Mouse (Mus musculus): ENCODE measurements around the gene Sorcs3. TPM values are rescaled to one million over a fixed set of nuclear protein-coding genes. Genes with fewer than 3 reads are reported as not detected.
A peak's percentile ranks its signal among the peaks of the same experiment; 100 is the strongest.

Sorcs3 gene
- total RNA-seq, 2 experiments from 2014 or later = not detected

GRCm38 (mm10) chr19:48503896-48504620 lies 298.2 kb downstream of the Sorcs3 start:
- no peak for ATAC-seq (ENCODE audit: poor library complexity, severe bottlenecking)

GRCm38 (mm10) chr19:48523803-48524202 lies 318.0 kb downstream of the Sorcs3 start:
- ATAC-seq (ENCODE audit: poor library complexity, severe bottlenecking) = peak; percentile 59; the same call in 1 of the 2 replicates

GRCm38 (mm10) chr19:48524527-48525214 lies 318.8 kb downstream of the Sorcs3 start:
- peak; percentile 79 for ATAC-seq (ENCODE audit: poor library complexity, severe bottlenecking)

GRCm38 (mm10) chr19:48533582-48533981 lies 327.8 kb downstream of the Sorcs3 start:
- no peak for ATAC-seq (ENCODE audit: poor library complexity, severe bottlenecking)

- ATAC-seq (ENCODE audit: poor library complexity, severe bottlenecking) = no peak
Observed at GRCm38 (mm10) chr19:48544294-48544693, 338.5 kb downstream of the Sorcs3 start.

DNA sequence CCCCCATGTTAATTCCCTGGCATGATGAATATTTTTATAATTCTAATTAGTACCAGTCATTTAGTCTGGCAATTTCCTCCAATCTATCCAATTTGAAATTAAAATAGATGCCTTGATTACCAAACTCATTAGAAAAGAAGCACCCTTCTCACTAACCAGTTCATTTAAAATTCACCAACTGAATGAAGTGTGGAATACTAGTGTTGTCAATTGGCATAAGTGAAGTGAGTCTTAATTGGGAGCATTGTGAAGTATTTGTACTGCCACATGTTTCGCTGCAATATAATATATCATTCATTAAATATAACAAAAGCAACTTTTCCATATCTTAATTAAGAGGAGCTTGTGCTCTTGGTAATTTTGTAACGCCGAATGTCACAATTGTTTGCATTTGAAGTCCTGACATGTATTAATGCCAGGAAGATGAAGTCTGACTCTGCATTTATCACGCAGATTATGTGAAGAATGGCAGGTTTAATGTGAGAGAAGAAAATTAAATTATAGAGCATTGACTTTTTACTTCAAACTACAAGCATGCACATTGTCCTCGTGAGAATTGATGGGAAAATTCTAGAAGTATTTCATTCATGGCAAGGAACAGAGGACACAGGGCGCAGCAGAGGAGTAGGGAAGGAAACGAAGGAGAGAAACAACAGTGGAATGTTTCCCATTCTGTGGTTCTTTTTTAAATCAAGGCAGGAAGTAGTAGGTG lies 339.8 kb downstream of the Sorcs3 start:
- ATAC-seq (ENCODE audit: poor library complexity, severe bottlenecking) = no peak

DNA sequence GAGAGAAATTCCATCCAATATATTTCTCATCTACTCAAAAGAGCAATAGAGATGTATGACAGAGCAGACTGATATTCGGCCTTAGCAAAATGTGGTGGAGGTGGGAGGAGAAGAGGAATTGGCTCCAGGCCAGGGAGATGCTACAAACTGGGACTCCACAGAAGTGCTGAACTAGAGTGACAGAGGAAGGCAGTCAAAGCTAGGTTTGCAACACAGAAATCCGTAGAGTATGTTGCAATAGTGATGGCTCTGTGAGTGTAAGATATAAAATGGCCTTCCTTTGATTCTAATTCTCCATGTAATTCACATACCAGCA lies 340.3 kb downstream of the Sorcs3 start:
- no peak for ATAC-seq (ENCODE audit: poor library complexity, severe bottlenecking)

DNA sequence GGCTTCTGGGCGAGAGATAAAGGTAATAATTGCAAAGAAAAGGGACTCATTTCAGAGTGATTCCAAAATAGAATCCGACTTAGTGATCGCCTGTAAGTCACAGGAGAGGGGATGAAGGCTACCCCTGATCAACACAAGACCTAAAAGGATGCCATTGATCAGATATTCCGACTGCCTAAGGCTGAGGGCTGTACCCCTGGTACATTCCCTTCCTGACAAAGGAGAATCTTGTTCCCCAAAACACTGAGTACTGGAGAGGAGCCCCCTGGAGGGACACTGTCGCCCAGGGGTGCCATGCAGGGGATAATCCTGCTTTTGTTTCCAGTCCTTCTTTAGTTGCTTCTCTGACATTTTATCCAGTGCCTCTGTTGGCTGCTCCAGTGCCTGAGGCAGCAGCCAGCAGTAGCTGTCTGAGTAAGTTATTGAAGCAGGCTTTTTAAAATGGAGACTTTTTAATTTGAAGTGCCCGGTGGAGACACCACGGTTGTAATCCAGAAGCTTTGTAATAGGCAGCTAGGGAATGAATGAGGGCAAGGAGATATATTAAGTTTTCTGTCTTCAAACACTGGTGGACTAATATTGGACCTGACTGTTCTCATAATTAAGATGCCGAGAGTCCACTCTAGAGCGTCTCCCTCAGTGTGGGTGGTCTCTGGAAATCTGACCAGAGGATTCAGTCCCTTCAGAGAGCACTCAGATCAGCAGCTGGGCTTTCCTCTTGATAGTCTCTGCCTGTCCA lies 342.5 kb downstream of the Sorcs3 start:
- ATAC-seq (ENCODE audit: poor library complexity, severe bottlenecking) = no peak

DNA sequence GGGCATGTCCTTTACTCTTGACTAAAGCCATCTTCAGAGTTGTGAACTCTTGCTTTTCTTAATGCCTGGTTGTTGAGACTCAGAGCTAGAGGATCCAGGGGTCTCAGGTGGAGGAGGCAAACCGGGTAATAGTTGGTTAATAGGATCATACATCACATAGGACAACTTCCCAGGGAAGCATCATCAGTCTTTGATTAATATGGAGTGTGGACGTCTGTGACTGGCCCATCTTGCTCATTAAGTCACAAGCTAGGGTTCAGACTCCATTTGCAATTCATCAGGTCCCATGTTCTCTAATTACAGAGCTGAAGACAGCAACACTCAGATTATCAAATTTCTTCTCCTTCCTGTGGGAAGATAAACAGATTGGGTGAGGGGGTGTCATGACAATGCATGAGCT lies 353.6 kb downstream of the Sorcs3 start:
- ATAC-seq (ENCODE audit: poor library complexity, severe bottlenecking) = no peak

GRCm38 (mm10) chr19:48575736-48576135 lies 369.9 kb downstream of the Sorcs3 start:
- ATAC-seq (ENCODE audit: poor library complexity, severe bottlenecking) = no peak

DNA sequence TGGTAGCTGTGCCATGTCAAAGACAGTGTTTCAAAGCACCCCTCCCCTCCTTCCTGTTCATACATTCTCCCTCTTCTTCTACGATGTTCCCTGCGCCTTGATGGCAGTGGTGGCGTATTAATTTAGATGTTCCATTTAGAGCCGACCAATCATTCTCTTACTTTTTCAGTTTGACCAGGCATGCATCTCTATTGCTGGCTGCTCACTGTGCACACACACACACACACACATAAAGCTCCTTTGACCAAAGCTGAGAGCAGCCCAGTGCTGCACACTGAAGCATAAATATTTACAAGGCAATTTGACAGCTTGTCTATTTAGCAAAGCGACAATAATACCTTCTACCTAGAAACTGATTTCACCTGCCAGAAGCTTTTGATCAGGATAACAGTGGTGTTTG lies 371.3 kb downstream of the Sorcs3 start:
- ATAC-seq (ENCODE audit: poor library complexity, severe bottlenecking) = no peak

GRCm38 (mm10) chr19:48584938-48585560 lies 379.2 kb downstream of the Sorcs3 start:
- ATAC-seq (ENCODE audit: poor library complexity, severe bottlenecking) = no peak

- no peak for ATAC-seq (ENCODE audit: poor library complexity, severe bottlenecking)
Observed at GRCm38 (mm10) chr19:48616951-48617350, 411.1 kb downstream of the Sorcs3 start.

DNA sequence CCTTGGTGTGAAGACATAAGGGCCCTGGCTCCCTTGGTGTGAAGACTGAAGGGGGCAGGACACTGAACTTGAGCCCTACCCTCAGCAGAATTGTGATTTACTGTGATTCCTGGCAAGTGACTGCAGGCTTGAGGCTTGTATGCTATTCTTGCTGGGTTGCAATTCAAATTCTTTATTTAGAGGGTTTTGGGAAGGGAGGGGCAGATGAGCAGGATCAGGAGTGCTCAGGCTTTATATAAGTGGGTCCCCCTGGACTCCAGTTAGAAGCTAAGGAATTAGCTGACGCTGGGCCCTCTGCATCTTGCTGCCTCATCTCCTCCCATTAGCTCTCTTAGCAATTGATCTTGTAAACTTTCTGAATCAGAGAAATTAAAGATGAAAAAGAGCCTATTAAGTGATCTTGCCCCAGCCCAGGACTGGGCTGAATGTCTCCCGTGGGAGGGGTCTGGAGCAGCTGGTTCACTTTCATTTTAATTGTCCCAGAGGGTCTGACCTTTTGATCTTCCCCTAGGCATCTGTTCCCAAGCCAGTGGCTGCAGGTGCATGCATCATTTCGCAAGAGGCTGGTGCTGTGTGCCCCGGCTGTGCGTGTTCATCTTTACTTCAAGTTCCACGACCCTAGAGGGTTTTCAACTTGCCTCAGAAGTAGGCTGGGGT lies 425.0 kb downstream of the Sorcs3 start:
- no peak for ATAC-seq (ENCODE audit: poor library complexity, severe bottlenecking)

- ATAC-seq (ENCODE audit: poor library complexity, severe bottlenecking) = no peak
Observed at GRCm38 (mm10) chr19:48642566-48642965, 436.7 kb downstream of the Sorcs3 start.

DNA sequence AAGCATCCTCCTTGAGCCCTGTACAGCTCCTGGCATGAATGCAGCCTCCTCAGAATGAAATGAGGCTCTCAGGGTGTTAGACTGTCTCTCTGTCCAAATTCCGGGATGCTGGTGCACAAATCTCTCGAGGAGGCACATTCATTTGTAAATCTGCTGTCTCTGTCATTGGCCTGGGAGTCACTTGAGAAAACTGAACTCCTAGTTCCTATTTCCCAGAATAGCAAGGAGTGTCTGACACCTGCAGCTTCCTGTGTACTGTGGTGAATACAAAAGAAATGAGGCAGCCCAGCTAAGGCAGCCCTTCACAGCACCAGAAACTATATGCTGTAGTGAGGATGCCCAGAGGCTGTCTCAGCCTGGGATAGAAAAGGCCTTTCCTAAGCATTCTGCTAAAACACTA lies 444.1 kb downstream of the Sorcs3 start:
- ATAC-seq (ENCODE audit: poor library complexity, severe bottlenecking) = no peak

DNA sequence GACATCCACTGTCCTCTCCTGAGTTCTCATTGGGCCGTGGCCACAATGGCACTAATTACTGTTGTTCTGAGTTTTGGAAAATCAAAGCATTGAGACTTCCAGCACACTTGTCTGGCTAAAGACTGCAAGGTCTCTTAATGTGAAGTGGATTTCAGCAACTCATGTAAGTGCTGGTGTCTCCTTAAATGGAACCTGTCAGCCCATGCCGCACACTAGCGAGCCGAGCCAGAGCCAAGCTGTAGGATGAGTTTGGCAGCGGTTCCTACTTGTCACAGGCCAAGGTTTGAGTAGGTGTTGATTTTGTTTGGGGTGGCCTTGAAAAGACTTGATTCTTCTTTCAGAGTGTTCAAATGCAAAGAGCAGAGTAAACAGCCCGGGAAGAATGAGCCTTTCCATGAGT lies 445.8 kb downstream of the Sorcs3 start:
- ATAC-seq (ENCODE audit: poor library complexity, severe bottlenecking) = no peak

- no peak for ATAC-seq (ENCODE audit: poor library complexity, severe bottlenecking)
Observed at GRCm38 (mm10) chr19:48660201-48660600, 454.4 kb downstream of the Sorcs3 start.

GRCm38 (mm10) chr19:48679896-48680295 lies 474.1 kb downstream of the Sorcs3 start:
- no peak for ATAC-seq (ENCODE audit: poor library complexity, severe bottlenecking)

DNA sequence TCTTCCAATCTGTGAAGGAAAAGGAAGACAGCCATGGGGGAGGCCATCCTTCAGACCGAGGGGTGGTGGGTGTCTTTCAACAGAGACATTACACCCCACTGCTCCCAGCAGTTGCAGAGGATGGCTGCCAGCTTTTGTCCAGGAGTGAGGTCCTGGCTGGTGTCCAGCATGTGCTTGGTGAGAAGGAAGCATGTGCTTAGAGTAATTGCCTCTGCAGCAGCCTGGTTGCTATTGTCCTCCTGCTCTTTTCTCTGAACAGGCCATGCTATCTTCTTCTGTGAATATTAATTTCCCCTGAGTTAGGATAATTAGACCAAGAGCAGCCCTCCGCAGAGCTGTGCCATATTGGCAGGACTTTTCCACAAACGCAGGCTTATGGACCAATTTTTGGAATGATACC lies 476.7 kb downstream of the Sorcs3 start:
- ATAC-seq (ENCODE audit: poor library complexity, severe bottlenecking) = no peak
